Mouse (Mus musculus): ENCODE results near the gene Lrrc51.
"Not testable (repeated sequence)": the region's sequence is repeated elsewhere in the genome, so short reads cannot be mapped to it uniquely, and the experiment has no call there.

The Lrrc51 gene

DNA sequence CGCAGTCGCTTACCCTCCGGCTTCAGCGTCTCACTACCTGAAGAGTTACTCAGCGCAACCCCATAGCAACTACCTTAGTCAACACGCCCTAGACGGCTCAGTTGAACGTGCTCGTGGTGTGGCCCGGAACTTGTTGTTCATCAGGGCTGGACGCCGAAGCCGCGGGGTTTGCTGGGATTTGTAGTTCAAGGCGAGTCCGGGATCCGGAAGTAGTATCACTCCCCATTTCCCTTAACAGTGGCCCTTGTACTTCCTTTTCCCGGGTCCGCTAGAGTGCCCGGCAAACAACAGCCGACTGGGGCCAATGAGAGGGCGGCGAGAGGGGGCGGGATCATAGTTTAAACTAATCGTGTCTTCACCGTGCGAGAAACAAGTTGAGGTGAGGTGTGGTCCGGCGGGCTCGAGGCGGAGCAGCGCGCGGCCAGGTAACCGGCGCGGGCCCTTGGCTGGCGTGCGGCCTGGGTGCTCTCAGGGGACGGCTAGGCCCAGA is at the start of gene Lrrc51, which contains the start of gene Numa1:
TSS of gene Lrrc51 (minus strand) at position 145 of the 490 bp plus-strand sequence.
TSS of gene Numa1 (plus strand) at position 361 of the 490 bp plus-strand sequence.
- DNase-seq (ENCODE audit: extremely low spot score): peak; percentile 97

DNA sequence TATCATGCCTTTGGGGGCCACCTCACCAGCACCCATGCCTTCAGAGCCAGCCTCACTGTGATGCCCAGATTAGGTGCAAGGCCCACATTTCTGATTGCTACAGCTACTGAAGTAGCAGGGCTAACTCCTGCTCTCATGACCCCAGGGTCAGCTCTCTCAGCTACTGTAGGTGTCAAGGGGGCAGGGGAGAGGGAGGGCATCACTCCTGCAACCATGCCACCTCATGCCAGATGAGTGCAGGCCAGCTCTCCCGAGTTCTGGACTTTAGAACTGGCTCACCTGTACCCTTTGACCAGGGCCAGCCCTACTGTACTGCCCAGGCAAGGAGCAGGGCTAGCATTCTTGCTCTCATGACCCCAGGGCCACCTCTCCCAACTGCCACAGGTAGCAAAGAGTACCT is 49.0 kb upstream of the Lrrc51 start:
- no peak for DNase-seq (ENCODE audit: extremely low spot score)

DNA sequence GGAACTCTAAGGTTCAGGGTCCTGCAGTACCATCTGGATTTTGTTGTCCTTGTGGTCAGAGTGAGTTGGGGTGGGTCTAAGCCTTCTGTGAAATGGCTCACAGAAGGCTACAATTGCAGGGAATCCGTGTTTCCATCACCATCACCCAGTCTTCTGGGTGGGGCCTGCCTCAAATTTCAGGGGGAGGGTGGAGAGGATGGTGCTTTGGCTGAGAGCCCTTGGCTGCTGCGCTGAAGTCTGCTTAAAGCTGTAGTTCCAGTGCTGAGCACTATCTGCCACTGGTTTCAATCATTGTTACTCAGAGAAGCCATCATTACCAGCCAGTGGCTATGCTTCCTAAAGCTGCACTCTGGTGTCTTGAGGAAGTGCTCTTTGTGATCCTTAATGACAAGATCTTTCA is 40.8 kb upstream of the Lrrc51 start:
- DNase-seq (ENCODE audit: extremely low spot score): no peak

DNA sequence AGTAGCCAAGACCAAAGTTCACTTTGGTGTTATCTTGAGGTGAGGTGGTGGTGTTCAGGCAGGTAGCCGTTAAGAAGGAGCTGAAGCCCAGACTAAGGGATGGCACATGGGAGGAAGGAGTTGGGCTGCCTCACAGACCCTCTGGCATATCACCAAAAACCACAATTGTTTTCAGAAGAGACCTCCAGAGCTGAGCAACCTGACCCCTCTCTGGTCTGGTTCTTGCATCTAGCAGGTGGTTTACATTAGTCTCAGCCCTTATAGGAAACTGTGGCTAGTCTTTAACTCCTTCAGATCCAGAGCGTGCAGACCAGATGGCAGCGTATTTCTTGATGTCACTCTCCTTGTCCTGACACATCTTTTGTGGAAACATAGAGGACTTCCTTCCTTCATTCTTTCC is 40.0 kb upstream of the Lrrc51 start:
- peak; percentile 25 for DNase-seq (ENCODE audit: extremely low spot score)

DNA sequence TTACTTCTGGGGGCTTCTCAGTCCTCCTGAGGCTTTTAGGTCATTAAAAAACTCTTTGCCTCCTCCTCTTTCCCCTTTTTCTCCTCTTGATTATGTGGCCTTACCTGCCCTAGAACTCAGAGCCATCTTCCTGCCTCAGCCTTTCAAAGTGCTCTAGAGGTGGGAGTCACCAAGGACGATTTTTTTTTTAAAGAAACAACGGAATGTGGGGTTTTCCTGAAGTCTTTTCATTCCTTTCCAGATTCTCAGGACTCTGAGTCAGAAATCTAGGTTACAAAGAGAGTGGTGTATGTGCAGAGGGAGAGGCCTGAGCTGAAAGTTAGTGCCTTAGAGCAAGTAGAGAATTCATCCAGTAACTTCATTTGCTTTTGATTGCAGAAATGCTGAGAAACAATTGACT is 38.0 kb upstream of the Lrrc51 start:
- DNase-seq (ENCODE audit: extremely low spot score): no peak

DNA sequence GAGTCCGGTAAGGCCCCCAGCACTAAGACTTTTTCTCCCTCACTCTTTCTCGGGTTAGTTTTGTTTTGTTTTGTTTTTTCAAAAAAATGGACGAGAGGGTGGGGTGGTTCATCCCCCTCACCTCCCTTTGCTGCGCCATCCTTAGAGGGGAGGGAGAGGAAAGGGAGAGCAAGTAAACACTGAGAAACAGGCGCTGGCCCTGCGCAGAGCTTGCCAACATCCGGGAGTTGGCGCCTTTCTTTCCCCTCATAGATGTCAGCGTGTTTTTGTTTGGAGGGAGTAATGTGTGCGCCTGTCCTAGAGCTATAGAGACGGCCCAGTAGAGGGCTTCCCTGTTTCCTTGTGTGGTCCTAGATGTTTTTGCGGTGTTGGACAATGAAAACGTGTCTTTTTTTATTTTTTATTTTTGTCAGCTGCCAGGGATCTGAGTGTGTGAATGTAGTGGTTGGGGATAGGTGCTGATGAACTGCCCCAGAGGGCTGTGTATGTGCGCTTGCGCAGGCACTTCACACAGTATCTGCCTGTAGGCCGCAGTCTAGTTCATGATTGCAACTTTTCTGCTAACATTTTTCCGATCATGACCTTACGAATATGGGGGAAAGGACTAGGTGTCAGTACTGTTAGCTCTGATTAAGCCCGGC is 37.2 kb upstream of the Lrrc51 start:
- DNase-seq (ENCODE audit: extremely low spot score): peak; percentile 74

DNA sequence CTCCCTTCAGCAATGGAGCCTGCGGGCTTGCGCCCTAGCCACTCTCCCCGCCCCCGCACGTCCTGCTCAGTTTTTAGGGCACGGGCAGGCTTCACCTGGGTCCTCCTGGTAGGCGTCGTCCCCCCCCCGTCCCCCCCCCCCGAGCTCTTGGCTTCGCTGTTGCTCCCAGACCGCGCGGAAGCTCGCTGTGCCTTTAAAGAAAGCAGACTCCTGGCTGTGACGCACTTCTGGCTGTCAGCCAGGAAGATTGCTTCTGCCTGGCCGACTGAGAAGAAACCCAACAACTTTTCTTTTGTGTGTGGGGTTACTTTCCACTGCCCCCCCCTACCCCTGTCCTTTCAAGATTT is 36.7 kb upstream of the Lrrc51 start:
- no peak for DNase-seq (ENCODE audit: extremely low spot score)

DNA sequence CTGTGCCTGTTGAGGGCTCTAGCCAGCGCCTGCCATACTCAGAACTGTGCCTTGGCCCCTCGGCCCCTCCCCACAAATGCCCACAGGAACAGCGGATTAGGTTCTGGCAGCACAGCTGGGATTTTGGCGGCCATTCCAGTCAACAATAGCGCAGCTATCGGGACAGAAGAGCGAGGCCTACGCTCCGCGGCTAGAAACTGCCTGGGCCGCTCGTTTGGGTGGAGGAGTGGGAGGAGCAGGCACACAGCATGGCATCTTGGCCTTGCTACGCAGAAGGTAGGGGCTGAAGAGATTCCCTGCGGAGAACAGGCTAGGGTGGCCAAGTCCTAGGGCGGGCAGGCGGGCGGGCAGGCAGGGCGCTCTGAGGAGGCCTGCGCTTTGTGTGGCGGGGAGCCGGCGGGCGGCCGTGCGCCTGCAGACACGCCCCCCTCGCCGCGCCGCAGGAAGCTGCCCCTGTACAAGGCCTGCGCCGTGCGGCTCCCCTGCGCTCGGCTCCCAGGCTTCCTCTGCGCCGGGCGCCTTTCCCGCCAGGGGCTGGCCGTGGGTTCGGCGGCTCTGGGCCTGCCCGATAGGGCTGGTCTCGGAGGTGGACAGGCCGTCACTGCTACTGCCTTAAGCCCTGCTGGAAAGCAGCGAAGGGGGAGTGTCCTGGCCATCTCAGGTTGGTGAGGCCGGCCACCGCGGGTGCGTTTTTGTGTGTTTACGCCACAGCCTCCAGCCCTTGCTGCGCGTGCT is 36.2 kb upstream of the Lrrc51 start:
- peak; percentile 87 for DNase-seq (ENCODE audit: extremely low spot score)

DNA sequence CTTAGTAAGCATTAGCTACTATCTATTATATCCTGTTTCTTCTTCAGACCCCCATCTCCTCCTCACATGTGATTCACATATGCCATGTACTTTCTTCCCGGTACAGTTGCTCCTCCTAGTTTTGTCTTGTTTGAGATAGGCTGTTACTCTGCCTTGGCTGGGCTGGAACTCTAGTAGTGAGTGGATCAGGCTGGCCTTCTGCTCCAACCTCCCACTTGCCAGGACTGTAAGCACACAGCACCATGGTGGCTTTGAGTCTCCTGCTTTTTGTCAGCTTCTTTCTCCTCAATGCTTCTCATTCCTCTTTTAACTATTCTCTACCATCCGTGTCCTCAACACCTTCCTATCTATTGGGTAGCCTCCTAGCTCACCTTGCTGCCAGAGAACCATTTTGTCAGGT is 35.1 kb upstream of the Lrrc51 start:
- DNase-seq (ENCODE audit: extremely low spot score): no peak

DNA sequence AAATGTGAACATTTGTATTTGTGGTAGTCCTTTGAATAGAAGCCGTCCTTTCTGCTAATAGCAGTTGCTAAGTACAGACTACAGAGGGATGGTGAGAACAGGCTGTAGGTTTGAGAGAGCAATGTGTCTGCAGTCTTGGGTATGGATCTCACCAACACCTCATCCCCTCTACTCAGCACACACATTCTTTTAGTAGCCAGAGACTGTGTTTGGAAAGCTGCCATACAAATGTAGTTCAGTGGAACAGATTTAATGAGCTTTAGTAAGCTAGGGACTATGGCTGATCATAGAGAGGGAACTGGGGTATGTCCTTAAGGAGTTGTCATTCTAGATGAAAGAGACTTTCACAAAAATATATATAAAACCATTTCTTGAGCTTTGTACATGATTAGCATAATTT is 33.6 kb upstream of the Lrrc51 start:
- no peak for DNase-seq (ENCODE audit: extremely low spot score)

DNA sequence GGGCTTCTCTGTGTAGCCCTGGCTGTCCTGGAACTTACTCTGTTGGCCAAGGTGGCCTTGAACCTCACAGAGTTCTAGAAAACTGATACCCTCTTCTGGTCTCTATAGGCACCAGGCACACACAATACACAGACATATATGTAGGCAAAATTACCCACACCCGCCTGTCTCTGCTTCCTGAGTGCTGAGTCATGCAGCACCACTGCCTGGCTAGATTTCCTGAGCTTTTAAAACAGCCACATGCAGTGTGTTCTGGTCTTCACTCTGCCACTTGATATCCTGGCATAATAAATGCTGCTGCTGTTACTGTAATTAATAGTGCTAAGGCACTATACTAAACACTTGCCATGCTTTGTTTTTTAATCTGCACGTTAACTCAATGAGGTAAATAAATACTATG is 31.9 kb upstream of the Lrrc51 start:
- DNase-seq (ENCODE audit: extremely low spot score): no peak

DNA sequence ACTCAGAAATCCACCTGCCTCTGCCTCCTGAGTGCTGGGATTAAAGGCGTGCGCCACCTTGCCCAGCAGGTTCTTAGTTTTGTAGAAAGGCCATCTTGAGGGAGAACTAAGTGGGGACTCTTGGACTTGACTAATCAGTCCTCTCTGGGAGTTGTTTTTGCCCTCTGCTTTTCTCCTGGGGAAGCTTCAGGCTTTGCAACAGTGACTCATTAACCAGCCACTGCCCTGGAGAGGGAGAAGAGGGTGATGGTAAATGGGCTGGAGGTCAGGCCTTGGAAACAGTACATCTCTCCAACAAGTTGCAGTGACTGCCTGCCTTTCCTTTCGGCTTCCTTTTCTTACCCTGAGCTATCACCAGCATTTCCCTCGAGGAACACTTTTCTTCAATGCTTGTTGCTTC is 30.9 kb upstream of the Lrrc51 start:
- DNase-seq (ENCODE audit: extremely low spot score): no peak

DNA sequence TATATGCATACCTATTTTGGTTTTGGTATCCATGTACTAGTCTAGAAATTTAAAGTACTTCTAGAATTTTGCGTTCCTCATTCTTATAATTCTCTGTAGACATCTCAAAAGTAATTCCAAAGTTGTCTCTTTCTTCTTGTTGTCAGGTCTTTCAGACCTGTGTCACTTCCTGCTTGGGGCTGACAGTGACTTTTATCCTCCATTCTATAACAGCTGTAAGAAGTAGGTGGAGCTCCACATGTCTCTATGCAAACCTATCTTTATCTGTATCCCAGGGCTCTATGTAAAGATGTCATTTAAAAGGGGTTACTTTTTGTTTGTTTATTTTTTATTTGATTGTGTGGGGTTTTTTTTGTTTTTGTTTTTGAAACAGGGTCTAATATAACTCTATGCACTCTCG is 29.9 kb upstream of the Lrrc51 start:
- DNase-seq (ENCODE audit: extremely low spot score): no peak

DNA sequence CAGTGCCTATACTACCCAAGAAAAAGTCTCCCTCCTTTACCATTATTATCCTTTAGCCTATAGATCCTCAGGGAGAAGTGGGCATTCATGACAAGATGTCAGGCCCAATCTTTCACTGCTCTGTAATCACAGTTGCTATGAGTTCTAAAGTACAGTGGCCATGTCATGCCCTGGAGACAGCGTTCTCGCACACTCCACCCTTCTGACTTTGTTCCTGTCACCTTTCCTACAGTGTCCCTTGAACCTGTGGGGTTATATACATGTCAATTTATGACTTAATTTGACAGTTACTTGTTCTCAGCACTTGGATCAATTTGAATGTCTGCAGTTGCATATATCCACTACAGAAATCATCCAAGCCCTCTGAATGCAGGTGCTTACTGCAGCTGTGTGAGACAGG is 29.1 kb upstream of the Lrrc51 start:
- DNase-seq (ENCODE audit: extremely low spot score): no peak

DNA sequence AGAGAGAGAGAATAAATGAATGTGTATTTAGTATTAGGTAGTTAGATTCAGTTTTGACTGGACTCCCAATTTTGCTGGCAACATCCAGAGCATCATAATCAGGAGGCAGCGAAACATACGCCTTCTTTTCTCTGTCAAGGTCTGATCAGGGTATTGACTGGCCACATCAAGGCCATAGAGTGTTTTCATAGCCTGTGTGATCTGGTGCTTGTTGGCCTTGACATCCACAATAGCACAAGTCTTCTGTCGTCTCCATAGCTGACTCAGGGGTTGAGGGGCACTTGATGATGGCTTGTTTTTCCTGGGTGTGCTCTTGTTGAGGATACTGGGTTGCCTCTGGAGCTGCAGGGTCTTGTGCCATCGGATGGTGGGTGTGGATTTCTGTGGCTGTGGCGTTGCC is 23.2 kb upstream of the Lrrc51 start:
- no peak for DNase-seq (ENCODE audit: extremely low spot score)

DNA sequence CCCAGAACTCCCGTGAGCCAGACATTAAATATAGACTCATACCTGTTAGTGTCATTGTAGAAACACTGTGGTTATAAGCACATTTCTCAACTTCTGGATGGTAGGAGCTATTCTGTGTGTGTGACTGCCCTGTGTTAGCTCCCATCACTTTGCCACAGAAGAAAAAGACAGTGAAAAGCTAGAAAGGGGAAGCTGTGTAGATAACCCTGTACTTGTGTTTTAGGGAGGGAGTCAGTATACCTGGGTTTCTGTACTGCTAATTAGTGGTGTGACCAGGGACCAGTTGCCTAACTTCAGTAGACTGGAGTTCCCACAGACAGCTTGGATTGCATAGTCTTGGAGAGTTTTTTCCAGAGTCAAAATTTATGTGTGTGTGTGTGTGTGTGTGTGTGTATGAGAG is 22.8 kb upstream of the Lrrc51 start:
- no peak for DNase-seq (ENCODE audit: extremely low spot score)

DNA sequence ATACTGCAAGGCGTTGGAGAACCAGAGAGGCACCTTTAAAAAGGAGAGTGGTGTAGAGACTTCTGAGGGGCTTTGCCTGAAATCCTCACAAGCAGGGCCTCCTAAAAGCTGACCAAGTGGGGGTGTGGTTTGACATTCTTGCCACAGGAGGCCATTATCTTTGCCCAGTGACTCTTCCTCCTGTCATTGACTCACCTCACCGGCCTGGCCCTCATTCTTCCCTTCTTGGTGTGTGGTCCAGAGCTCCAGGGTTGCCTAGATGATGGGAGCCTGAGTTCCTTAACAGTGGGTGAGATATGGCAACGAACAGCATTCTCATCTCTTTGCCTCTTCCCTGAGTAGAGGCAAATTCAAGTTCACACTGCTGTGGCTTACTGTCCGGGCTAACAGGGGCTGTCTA is 22.2 kb upstream of the Lrrc51 start:
- DNase-seq (ENCODE audit: extremely low spot score): no peak

DNA sequence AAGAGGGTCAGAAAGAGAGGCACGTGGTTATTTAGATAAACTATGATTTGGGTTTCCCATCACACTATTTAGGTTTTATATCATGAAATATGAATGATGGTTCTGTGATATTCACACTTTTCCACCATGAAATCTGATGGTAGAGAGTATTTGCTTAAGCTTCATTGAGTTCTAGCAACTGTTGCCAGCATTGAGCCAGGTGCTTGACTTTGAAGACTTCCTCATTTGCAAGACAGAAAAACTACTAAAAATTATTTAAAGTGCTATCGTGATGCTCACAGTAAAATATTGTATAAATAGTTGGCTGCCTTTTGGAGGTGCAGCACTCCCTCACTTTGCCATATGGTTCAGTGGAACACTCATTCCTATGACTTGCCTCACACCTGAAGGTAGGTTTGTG is 21.6 kb upstream of the Lrrc51 start:
- DNase-seq (ENCODE audit: extremely low spot score): no peak

DNA sequence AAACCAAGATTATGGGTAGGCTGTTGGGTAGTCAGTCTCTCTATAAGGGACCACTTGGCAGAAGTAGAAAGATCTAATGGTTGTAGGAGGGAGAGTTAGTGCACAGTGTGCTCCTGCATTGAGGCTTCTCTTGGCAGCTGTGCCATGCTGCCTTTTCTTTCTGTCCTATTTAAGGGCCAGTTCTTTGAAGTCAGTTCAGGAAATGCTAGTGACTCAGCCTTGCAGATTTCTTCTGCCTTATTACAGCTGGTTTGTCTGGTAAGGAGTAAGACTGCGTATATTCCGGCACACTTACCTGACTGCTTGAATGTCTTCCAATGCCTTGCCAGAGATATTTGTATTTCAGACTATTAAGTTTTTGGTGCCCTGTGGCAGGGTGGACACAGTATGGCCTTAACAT is 20.5 kb upstream of the Lrrc51 start:
- DNase-seq (ENCODE audit: extremely low spot score): no peak

DNA sequence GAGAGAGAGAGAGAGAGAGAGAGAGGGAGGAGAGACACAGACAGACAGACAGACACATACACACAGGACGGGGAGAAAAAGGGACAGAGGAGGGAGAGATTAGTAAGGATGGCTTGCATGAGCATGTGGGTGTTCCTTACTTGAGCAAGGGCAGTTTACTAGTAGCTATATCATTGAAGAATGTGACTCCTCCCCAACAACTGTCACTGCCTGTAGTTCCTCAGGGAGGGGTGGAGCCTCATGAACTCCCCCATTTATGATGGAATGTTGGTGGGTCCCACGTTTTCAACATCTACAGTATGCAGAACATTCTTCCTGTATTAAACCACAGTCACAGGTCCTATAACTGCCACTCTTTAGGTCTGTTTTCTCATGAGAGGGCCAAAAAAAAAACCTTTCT is 18.4 kb upstream of the Lrrc51 start:
- no peak for DNase-seq (ENCODE audit: extremely low spot score)

DNA sequence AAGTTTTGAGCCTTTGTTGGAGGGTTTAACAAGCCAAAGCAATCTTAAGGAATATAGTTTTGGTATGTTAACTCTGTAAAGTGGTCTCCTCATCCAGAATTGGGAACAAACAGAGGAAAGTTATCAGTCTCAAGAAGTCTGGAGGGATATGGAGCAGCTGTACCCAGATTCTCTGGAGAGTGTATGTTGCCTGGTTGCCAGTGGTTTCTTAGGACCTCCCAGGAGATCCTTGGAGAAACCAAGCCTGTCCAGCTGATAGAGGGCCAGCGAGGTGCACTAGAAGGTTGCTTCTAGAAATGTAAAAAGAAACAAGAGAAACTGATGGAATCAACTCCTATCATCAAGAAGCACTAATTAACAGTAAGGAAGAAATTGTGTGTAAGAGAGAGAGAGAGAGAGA is 18.0 kb upstream of the Lrrc51 start:
- no peak for DNase-seq (ENCODE audit: extremely low spot score)

DNA sequence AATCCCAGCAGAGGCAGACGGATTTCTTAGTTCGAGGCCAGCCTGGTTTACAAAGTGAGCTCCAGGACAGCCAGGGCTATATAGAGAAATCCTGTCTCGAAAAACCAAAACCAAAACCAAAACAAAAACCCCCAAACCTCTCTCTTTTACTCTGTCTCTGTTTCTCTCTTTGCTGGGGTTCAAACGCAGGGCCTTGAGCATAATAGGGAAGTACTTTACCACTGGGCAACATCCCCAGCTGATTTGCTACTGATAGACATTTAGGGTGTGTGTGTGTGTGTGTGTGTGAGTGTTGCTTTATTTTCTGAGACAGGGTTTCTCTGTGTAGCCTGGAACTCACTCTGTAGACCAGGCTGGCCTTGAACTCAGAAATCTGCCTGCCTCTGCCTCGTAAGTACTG is 15.3 kb upstream of the Lrrc51 start:
- not testable (repeated sequence) for DNase-seq (ENCODE audit: extremely low spot score)

DNA sequence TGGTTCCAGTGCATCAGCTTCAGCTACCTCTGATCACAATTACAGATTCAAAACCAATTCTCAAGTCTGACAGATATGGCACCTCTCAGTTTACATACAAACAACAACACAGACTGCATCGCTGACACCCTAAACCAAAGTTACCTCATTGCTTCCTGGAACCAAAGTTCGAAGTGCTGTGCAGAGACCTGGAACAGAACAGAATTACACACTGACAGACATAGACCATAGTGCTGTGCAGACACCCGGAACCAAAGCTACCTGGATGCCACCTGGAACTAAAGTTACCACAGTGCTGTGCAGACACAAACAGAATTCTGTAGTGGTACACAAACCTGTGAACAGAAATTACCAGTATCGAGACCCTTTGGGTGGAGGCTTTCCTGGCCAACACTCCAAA is 6.1 kb upstream of the Lrrc51 start:
- no peak for DNase-seq (ENCODE audit: extremely low spot score)

DNA sequence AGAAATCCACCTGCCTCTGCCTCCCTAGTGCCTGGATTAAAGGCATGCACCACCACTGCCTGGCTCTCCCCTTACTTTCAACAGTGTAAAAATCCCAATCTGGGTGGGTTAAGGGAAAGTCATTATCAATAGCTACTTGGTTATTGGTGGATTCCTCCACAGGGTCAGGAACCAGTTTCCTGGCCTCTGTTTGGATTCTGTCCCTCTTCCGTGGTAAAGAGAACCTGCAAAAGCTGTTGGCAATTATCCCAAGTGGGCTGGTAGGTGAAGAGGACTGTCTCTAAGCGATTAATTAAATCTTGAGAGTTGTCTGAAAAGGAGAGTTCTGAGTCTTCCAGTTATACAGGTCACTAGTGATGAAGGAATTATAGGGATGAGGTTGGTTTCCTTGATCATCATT is 4.7 kb upstream of the Lrrc51 start:
- DNase-seq (ENCODE audit: extremely low spot score): no peak
